Mouse (Mus musculus) stomach, embryonic 15.5 days (tissue): ENCODE results near the gene Srpx. TPM values are rescaled to one million over a fixed set of nuclear protein-coding genes. Genes with fewer than 3 reads are reported as not detected.

Experiments
- ATAC-seq: fragments of 200-750 bp; cut with Nextera tagmentation; 2 replicates; pipeline ENCODE4 v1.8.0; 2017; ENCODE audit warnings: low read depth, moderate number of reproducible peaks, moderate TSS enrichment; ENCODE audit not compliant: insufficient read depth, low FRiP score
- H3K27ac ChIP-seq: fragments of 300-500 bp; sonication (generic); 2 replicates; pipeline ENCODE4 v1.5.1; 2015; ENCODE audit warnings: mild to moderate bottlenecking, inconsistent platforms
- H3K27me3 ChIP-seq: fragments of 300-500 bp; sonication (generic); replicated peaks from 2 replicates; pipeline ENCODE4 v1.6.1; 2015; ENCODE audit warnings: inconsistent platforms
- H3K36me3 ChIP-seq: fragments of 300-500 bp; sonication (generic); 2 replicates; pipeline ENCODE4 v1.6.1; 2015; ENCODE audit warnings: inconsistent platforms
- H3K4me1 ChIP-seq: fragments of 300-500 bp; sonication (generic); 2 replicates; pipeline ENCODE4 v1.6.1; 2015; ENCODE audit warnings: inconsistent platforms
- H3K4me2 ChIP-seq: fragments of 300-500 bp; sonication (generic); 2 replicates; pipeline ENCODE4 v1.6.1; 2015; ENCODE audit warnings: mild to moderate bottlenecking, inconsistent platforms
- H3K4me3 ChIP-seq: fragments of 300-500 bp; sonication (generic); replicated peaks from 2 replicates; pipeline ENCODE4 v1.5.1; 2015; ENCODE audit warnings: inconsistent platforms
- H3K9ac ChIP-seq: fragments of 300-500 bp; sonication (generic); 2 replicates; pipeline ENCODE4 v1.6.1; 2015; ENCODE audit warnings: inconsistent platforms
- H3K9me3 ChIP-seq: fragments of 300-500 bp; sonication (generic); 2 replicates; pipeline ENCODE4 v1.6.1; 2016; ENCODE audit warnings: inconsistent platforms
- WGBS: fragments of 180-500 bp; shearing (Covaris S2); methylation state at CpG from one replicate; pipeline ENCODE4 v1.1.7; 2015; 5-methylcytosine and 5-hydroxymethylcytosine counted together
- polyA plus RNA-seq: library from polyadenylated mRNA; unstranded; fragments of >200 nt; fragmentation: Nextera tagmentation; extraction: Ambion mirVana; gene quantifications from 2 replicates; pipeline ENCODE4 v1.2.1, GENCODE M21; 2015

Srpx gene
- polyA plus RNA-seq, 1 experiment from 2014 or later = 27.8 TPM

DNA sequence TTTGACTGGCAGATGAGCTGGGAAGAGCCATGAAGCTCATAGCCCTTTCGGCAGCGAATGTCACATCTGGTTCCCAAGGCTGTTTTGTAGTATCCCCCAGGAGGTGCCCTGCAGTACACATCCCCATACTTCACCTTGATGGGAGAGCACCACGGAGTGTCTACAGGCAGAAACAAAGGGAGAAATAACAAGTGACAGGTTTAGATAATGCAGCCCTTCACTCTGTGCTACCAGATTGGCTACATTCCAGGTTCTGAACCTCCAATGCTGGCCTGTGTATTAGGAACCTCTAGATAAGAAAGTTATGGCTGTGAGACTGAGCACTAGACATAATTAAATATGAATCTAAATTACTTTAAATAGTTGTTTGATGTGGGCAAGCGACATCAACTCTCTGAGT lies 48.1 kb downstream of the Srpx start:
- no peak for ATAC-seq
- Histone ChIP-seq H3K4me1 (no peaks in the 10 kb centered on the region), H3K27me3 (no peaks in the 10 kb centered on the region), H3K4me2 (no peak overlapping the region), H3K4me3 (no peak overlapping the region), H3K9ac (no peak overlapping the region), H3K27ac (no peak overlapping the region), H3K9me3 (no peaks in the 10 kb centered on the region), H3K36me3 (no peaks in the 10 kb centered on the region)
- 73% methylated on average over 4 of the region's 4 CpGs for WGBS

DNA sequence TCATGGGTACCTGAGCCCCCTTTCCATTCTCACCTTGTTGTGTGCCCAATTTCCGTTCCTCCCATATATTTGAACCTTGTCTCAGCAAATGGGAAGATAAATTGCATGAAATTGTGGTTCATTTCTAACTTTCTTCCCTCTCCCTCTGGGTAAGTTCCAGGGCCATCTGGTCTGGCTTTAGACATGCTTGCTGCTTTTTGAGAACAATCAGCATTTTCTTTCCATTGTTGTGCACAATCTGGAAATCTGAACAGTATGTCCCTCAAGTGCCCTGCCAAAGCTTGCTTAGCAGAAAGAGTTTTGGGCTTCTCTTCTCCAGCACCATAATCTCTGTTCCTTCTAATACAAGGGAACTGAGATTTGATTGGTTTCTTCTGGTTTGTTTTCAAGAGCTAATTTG lies 53.7 kb downstream of the Srpx start:
- no peaks in the 10 kb centered on the region for H3K27me3 ChIP-seq
- no peaks in the 10 kb centered on the region for H3K4me1 ChIP-seq
- no peak overlapping the region for H3K4me2 ChIP-seq
- H3K4me3 ChIP-seq = no peak overlapping the region
- no peak overlapping the region for H3K27ac ChIP-seq
- no peak overlapping the region for H3K9ac ChIP-seq
- no peak for ATAC-seq
- 73% methylated on average over 1 of the region's 1 CpGs for WGBS
- no peaks in the 10 kb centered on the region for H3K36me3 ChIP-seq
- H3K9me3 ChIP-seq = no peaks in the 10 kb centered on the region

DNA sequence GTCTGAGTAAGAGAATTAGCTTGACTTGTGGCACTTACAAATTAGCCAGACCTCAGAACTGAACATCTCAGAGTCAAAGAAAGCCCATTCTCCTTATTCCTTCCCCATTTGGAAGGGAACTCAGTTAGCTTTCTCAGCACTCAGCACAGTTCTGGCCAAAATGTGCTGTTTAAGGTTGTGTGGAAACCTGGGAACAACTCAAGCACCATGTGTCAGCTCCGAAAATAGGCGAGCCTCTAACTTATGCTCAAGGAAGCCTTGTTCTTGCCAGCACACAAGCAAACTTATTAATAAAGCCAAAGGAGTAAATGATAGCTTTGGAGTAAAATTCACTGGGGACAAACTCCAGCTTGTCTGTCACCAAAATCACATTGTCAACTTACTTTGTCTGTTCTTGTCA lies 54.1 kb downstream of the Srpx start:
- 79% methylated on average over 2 of the region's 2 CpGs for WGBS
- no peaks in the 10 kb centered on the region for H3K27me3 ChIP-seq
- no peak overlapping the region for H3K27ac ChIP-seq
- H3K36me3 ChIP-seq = no peaks in the 10 kb centered on the region
- no peak overlapping the region for H3K4me2 ChIP-seq
- H3K4me3 ChIP-seq = no peak overlapping the region
- H3K9ac ChIP-seq = no peak overlapping the region
- ATAC-seq = no peak
- no peaks in the 10 kb centered on the region for H3K9me3 ChIP-seq
- H3K4me1 ChIP-seq = no peaks in the 10 kb centered on the region

DNA sequence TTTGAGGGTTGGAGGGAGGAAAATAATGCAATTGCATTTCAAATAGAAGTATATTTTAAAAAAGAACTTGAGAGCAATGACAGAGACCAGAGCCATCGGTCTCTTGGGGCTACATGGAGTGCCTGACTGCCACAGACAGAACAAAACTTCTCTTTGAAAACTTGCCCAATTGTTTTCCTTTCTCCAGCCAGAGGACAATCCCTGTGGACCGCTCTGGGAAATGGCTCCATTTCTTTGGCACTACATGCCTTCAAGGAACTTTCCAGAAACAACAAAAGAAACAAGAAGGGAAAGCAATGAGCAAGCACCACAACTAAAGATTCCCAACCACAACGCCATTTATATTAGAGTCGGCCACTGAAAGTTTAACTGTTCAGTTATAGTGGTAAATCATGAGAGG lies 55.3 kb downstream of the Srpx start:
- H3K9ac ChIP-seq = no peak overlapping the region
- 80% methylated on average over 4 of the region's 4 CpGs for WGBS
- no peak overlapping the region for H3K27ac ChIP-seq
- H3K27me3 ChIP-seq = no peaks in the 10 kb centered on the region
- H3K36me3 ChIP-seq = no peaks in the 10 kb centered on the region
- H3K9me3 ChIP-seq = no peaks in the 10 kb centered on the region
- H3K4me1 ChIP-seq = no peaks in the 10 kb centered on the region
- no peak for ATAC-seq
- H3K4me2 ChIP-seq = no peak overlapping the region
- H3K4me3 ChIP-seq = no peak overlapping the region

DNA sequence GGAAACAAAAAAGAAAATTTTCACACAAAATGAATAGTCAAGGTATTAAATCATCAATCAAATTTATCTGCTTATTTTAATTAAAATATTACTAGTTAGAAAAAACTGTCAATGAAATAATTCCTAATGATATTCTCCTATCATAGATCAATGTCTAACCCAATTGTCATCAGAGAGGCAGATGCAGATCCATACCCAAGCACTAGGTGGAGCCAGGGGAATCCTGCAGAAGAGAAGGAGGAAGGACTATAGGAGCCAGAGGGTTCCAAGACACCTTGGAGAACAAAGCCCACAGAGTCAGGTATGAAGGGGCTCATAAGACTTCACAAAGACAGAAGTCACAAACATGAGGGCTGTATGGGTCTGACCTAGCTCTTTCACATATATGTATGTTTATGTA lies 82.8 kb downstream of the Srpx start:
- H3K4me1 ChIP-seq = no peaks in the 10 kb centered on the region
- H3K27ac ChIP-seq = no peak overlapping the region
- no peaks in the 10 kb centered on the region for H3K36me3 ChIP-seq
- H3K27me3 ChIP-seq = no peaks in the 10 kb centered on the region
- no peak for ATAC-seq
- H3K9ac ChIP-seq = no peak overlapping the region
- no peak overlapping the region for H3K4me2 ChIP-seq
- H3K4me3 ChIP-seq = no peak overlapping the region
- no peaks in the 10 kb centered on the region for H3K9me3 ChIP-seq

DNA sequence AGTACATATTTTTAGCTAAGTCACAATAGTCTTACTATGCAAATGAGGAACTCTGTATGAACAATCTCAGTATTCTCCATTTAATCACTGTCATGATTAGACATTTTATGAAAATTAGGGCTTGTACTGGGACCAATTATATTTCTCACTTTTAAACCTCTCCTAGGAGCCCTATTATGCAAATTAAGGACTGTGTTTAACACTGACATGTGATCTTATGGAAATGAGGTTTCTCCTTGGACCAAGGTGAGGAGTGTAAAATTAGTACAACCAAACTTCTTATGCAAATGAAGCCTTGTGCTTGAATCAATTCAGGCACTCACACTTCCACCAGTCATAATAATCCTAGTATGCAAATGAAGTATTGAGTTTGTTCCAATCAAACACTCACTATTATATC lies 107.3 kb downstream of the Srpx start:
- H3K4me2 ChIP-seq = no peak overlapping the region
- H3K27me3 ChIP-seq = no peaks in the 10 kb centered on the region
- no peaks in the 10 kb centered on the region for H3K4me1 ChIP-seq
- H3K36me3 ChIP-seq = no peaks in the 10 kb centered on the region
- no peak overlapping the region for H3K9ac ChIP-seq
- no peak overlapping the region for H3K4me3 ChIP-seq
- ATAC-seq = no peak
- no peaks in the 10 kb centered on the region for H3K9me3 ChIP-seq
- no peak overlapping the region for H3K27ac ChIP-seq

DNA sequence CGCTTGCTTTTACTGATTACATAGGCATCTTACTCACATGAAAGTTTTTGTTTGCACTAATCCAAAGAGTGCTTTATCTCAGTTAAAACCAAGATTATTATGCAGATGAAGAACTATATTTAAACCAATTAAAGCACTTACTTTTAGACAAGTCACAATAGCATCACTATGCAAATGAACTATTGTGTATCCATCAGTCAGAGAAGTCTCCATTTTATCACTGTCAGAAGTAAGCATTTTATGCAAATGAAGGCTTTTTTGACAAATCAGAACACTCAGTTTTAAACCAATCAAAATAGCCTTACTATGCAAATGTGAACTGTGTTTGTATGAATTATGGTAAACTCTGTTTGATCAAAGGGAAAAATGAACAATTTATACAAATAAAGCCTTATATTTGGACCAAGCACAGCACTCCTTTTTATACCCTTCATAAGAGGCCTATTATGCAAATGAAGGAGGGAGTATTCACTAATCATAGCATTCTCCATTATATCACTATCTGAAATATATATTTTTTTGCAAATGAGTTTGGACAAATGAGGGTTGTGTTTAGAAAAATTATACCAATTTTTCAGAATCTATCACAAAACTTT lies 109.7 kb downstream of the Srpx start:
- H3K4me1 ChIP-seq = no peaks in the 10 kb centered on the region
- no peak for ATAC-seq
- H3K4me2 ChIP-seq = no peak overlapping the region
- H3K27ac ChIP-seq = no peak overlapping the region
- WGBS = 89% methylated on average over 1 of the region's 1 CpGs
- no peaks in the 10 kb centered on the region for H3K36me3 ChIP-seq
- no peak overlapping the region for H3K9ac ChIP-seq
- H3K27me3 ChIP-seq = no peaks in the 10 kb centered on the region
- no peak overlapping the region for H3K4me3 ChIP-seq
- no peaks in the 10 kb centered on the region for H3K9me3 ChIP-seq

DNA sequence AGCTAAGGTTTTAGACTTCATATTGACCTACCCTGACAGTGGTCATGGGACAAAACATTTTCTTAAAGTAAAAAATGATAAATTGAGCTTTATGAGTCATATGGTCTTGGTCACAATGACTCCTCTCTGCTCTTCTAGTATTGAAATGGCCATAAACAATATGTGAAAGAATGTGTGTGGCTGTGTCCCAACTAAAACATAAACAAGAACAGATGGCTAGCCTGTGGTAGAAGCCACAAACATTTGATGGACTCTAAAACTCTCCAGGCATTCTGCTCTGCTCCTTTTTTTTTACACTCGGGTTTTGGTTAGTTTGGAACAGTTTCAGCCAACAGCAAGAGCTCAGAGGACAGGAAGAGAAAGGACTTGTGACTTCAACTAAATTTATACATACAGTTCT lies 111.6 kb downstream of the Srpx start:
- Histone ChIP-seq H3K9ac (no peak overlapping the region), H3K4me1 (no peaks in the 10 kb centered on the region), H3K9me3 (no peaks in the 10 kb centered on the region), H3K27ac (no peak overlapping the region), H3K27me3 (no peaks in the 10 kb centered on the region), H3K4me2 (no peak overlapping the region), H3K36me3 (no peaks in the 10 kb centered on the region), H3K4me3 (no peak overlapping the region)
- no peak for ATAC-seq
- 40% methylated on average over 1 of the region's 1 CpGs for WGBS

DNA sequence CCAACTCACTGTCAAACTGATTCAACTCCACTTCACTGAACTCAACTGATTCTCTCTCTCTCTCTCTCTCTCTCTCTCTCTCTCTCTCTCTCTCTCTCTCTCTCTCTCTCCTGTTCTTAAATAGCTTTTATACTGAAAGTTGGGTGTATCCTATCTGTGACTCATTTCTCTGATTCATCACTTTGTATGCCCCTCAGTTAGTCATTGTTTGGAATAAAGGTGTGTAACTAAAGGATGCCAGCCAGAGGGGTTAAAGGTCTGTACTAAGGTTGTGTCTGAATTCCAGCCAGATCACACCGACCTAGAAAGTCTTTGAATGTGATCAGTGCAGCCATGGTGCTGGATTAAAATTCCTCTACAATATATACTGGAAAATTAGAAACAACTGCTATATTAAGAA lies 116.8 kb downstream of the Srpx start:
- no peak overlapping the region for H3K4me3 ChIP-seq
- no peak overlapping the region for H3K27ac ChIP-seq
- H3K36me3 ChIP-seq = no peaks in the 10 kb centered on the region
- H3K9ac ChIP-seq = no peak overlapping the region
- WGBS = 63% methylated on average over 1 of the region's 1 CpGs
- no peak overlapping the region for H3K4me2 ChIP-seq
- H3K4me1 ChIP-seq = no peaks in the 10 kb centered on the region
- no peaks in the 10 kb centered on the region for H3K9me3 ChIP-seq
- ATAC-seq = no peak
- H3K27me3 ChIP-seq = no peaks in the 10 kb centered on the region

Other genes starting within 250 kb of the Srpx start
- 3.2 and 4.3 TPM in 2 replicates for gene Sytl5, start 232.1 kb downstream of the Srpx start, polyA plus RNA-seq
- 9.8 and 12.9 TPM in 2 replicates for gene Rpgr, start 99.2 kb upstream of the Srpx start, polyA plus RNA-seq
- 12.0 and 13.2 TPM in 2 replicates for gene Otc, start 134.6 kb upstream of the Srpx start, polyA plus RNA-seq